Mouse (Mus musculus) spleen, adult 2 months (tissue): Measurements from ENCODE around the gene Gm10961.

Experiments used
- CTCF ChIP-seq: fragments of 200-500 bp; IDR thresholded peaks from 2 replicates; pipeline ENCODE4 v1.5.1; 2011; ENCODE audit warnings: mild to moderate bottlenecking, inconsistent platforms; ENCODE audit not compliant: insufficient read depth, insufficient read length, insufficient replicate concordance; ENCODE audit errors: extremely low read depth
- POLR2A ChIP-seq: fragments of 200-500 bp; IDR thresholded peaks from 2 replicates; pipeline ENCODE4 v1.6.1; 2011; ENCODE audit warnings: low read depth, low read length, inconsistent platforms

GRCm38 (mm10) chr3:107617800-107618199, 13.3 kb upstream of the Gm10961 start:
- no peak for TF ChIP-seq POLR2A
- no peak for TF ChIP-seq CTCF
